28 mouse cellular contexts compared by ENCODE assay signal in genomic region chr2:142881177-142881576, GRCm38 (mm10). TPM values are rescaled to one million over a fixed set of nuclear protein-coding genes. Genes with fewer than 3 reads are reported as not detected.
DNase-seq lines count a peak whose midpoint lies in the region; ATAC-seq and TF ChIP-seq lines count a peak whose summit lies in the region.
"Had no signal": no experiment of that assay in that cellular context is flagged by ENCODE, and none has a peak within 500 bp of the region (broad histone marks: within the 10 kb centered on the region; RNA-seq: fewer than 3 reads in every experiment).

No protein-coding gene starts in this region.

- no peak overlapping the region for H3K4me2 ChIP-seq in limb, embryonic 11.5 days (ENCODE audit: low read depth, severe bottlenecking)
- no peak overlapping the region for H3K4me2 ChIP-seq in embryonic facial prominence, embryonic 11.5 days (ENCODE audit: low read depth, low read length)
- H3K4me2 ChIP-seq: embryonic facial prominence, embryonic 12.5 days; hindbrain, embryonic 15.5 days; limb, embryonic 15.5 days; lung, embryonic 14.5 days; midbrain, embryonic 15.5 days; neural tube, embryonic 12.5 days had no signal

- ATAC-seq in limb, embryonic 11.5 days (ENCODE audit: insufficient number of reproducible peaks, low FRiP score, low TSS enrichment, low read depth): 0 out of 2 replicates have a peak, but pooled peaks have one; percentile 54
- no peak for ATAC-seq in embryonic facial prominence, embryonic 11.5 days (replicated peaks; ENCODE audit: insufficient number of reproducible peaks, low FRiP score, low TSS enrichment, low read depth)
- ATAC-seq: forebrain, postnatal 0 days; midbrain, embryonic 15.5 days; Patski had no signal

- intact Hi-C loops in heart, postnatal 36 days (cut with DNase I): no loop called here

- 44% methylated on average over 4 of the region's 4 CpGs for WGBS in kidney, adult 2 months
- 12% methylated on average over 4 of the region's 4 CpGs for WGBS in limb, embryonic 11.5 days
- WGBS in limb, embryonic 10.5 days: 11% methylated on average over 4 of the region's 4 CpGs
- WGBS in embryonic facial prominence, embryonic 11.5 days: 17% methylated on average over 4 of the region's 4 CpGs

- H3K27ac ChIP-seq in kidney, adult 2 months (ENCODE audit: insufficient read depth, low read depth, low read length): 0 out of 2 replicates have a peak overlapping the region, but pooled peaks have one; percentile 5
- no peak overlapping the region for H3K27ac ChIP-seq in limb, embryonic 11.5 days (replicated peaks; ENCODE audit: low read depth, low read length)
- H3K27ac ChIP-seq in limb, embryonic 10.5 days: no peak overlapping the region
- no peak overlapping the region for H3K27ac ChIP-seq in embryonic facial prominence, embryonic 11.5 days (replicated peaks; ENCODE audit: low read depth, low read length)
- H3K27ac ChIP-seq: embryonic facial prominence, embryonic 12.5 days; hindbrain, embryonic 15.5 days; limb, embryonic 15.5 days; liver, embryonic 14.5 days; midbrain, embryonic 15.5 days; neural tube, embryonic 12.5 days had no signal

- no peaks in the 10 kb centered on the region for H3K9me3 ChIP-seq in limb, embryonic 11.5 days (ENCODE audit: control insufficient read depth, low read length)
- no peaks in the 10 kb centered on the region for H3K9me3 ChIP-seq in limb, embryonic 10.5 days (replicated peaks)
- H3K9me3 ChIP-seq in embryonic facial prominence, embryonic 11.5 days (replicated peaks; ENCODE audit: control insufficient read depth, low read length): no peaks in the 10 kb centered on the region
- H3K9me3 ChIP-seq: embryonic facial prominence, embryonic 12.5 days; G1E; hindbrain, embryonic 15.5 days; limb, embryonic 15.5 days; megakaryocyte, embryonic 14.5 days; midbrain, embryonic 15.5 days; neural tube, embryonic 12.5 days had no signal

- DNase-seq in heart, adult 11 months: peak; percentile 79
- DNase-seq in heart, postnatal 36 days: no peak
- DNase-seq in kidney, adult 2 months: no peak
- no peak for DNase-seq in kidney, adult 9 months
- DNase-seq in limb, embryonic 11.5 days (ENCODE audit: low spot score): no peak
- no peak for DNase-seq in limb, embryonic 10.5 days (ENCODE audit: low spot score)
- peak; percentile 13 for DNase-seq in embryonic facial prominence, embryonic 11.5 days (ENCODE audit: low spot score)
- no peak for DNase-seq in adrenal gland, adult 2 months
- DNase-seq: B cell, adult 2 months; cerebellum, adult 11-12 months; cerebellum, postnatal 10 days; forebrain, postnatal 0 days; kidney, postnatal 14 days; layer of hippocampus, postnatal 36 days; lung, embryonic 14.5 days; right cerebral cortex, postnatal 14 days; spleen, adult 18-20 months; thymus, postnatal 14 days had no signal

- no peak overlapping the region for H3K4me3 ChIP-seq in kidney, adult 2 months (ENCODE audit: insufficient read depth, low read depth, low read length)
- H3K4me3 ChIP-seq in limb, embryonic 11.5 days (ENCODE audit: low read depth, low read length): no peak overlapping the region
- no peak overlapping the region for H3K4me3 ChIP-seq in limb, embryonic 10.5 days
- H3K4me3 ChIP-seq in embryonic facial prominence, embryonic 11.5 days (ENCODE audit: low read depth, low read length): no peak overlapping the region
- H3K4me3 ChIP-seq: embryonic facial prominence, embryonic 12.5 days; hindbrain, embryonic 15.5 days; limb, embryonic 15.5 days; megakaryocyte, embryonic 14.5 days; midbrain, embryonic 15.5 days; neural tube, embryonic 12.5 days had no signal

- H3K9ac ChIP-seq in limb, embryonic 11.5 days (ENCODE audit: low read length): no peak overlapping the region
- no peak overlapping the region for H3K9ac ChIP-seq in embryonic facial prominence, embryonic 11.5 days (replicated peaks; ENCODE audit: low read length)
- H3K9ac ChIP-seq: embryonic facial prominence, embryonic 12.5 days; forebrain, postnatal 0 days; hindbrain, embryonic 15.5 days; limb, embryonic 15.5 days; liver, embryonic 14.5 days; lung, embryonic 14.5 days; midbrain, embryonic 15.5 days; neural tube, embryonic 12.5 days had no signal

- H3K36me3 ChIP-seq in kidney, adult 2 months (ENCODE audit: control insufficient read depth, insufficient read depth, low read length): no peaks in the 10 kb centered on the region
- no peaks in the 10 kb centered on the region for H3K36me3 ChIP-seq in limb, embryonic 11.5 days (ENCODE audit: control insufficient read depth, insufficient read depth, low read length)
- H3K36me3 ChIP-seq in limb, embryonic 10.5 days: no peaks in the 10 kb centered on the region
- H3K36me3 ChIP-seq in embryonic facial prominence, embryonic 11.5 days (replicated peaks; ENCODE audit: control insufficient read depth, insufficient read depth, low read depth, low read length): no peaks in the 10 kb centered on the region
- H3K36me3 ChIP-seq: embryonic facial prominence, embryonic 12.5 days; hindbrain, embryonic 15.5 days; limb, embryonic 15.5 days; midbrain, embryonic 15.5 days; neural tube, embryonic 12.5 days had no signal

- TF ChIP-seq CTCF in kidney, adult 2 months (conservative IDR thresholded peaks at IDR 0.05; ENCODE audit: insufficient read depth, insufficient read length, low read depth, low read length): no peak

- no peak for TF ChIP-seq POLR2A in kidney, adult 2 months (IDR thresholded peaks at IDR 0.05; ENCODE audit: low read depth, low read length)

- H3K4me1 ChIP-seq in kidney, adult 2 months (ENCODE audit: control insufficient read depth, insufficient read depth, low read length): peaks cover 52% of the 10 kb centered on the region
- H3K4me1 ChIP-seq in limb, embryonic 11.5 days (ENCODE audit: control insufficient read depth, insufficient read depth, low read length): 0 out of 2 replicates have a peak, but pooled peaks cover 8% of the 10 kb centered on the region
- peaks cover 37% of the 10 kb centered on the region for H3K4me1 ChIP-seq in limb, embryonic 10.5 days
- no peaks in the 10 kb centered on the region for H3K4me1 ChIP-seq in embryonic facial prominence, embryonic 11.5 days (ENCODE audit: control insufficient read depth, insufficient read depth, low read length)
- H3K4me1 ChIP-seq: hindbrain, embryonic 15.5 days; midbrain, embryonic 15.5 days; neural tube, embryonic 12.5 days had no signal

- no peaks in the 10 kb centered on the region for H3K27me3 ChIP-seq in kidney, adult 2 months (replicated peaks; ENCODE audit: control insufficient read depth, insufficient read depth, low read length)
- H3K27me3 ChIP-seq in limb, embryonic 11.5 days (ENCODE audit: control insufficient read depth, insufficient read depth, low read length): no peaks in the 10 kb centered on the region
- no peaks in the 10 kb centered on the region for H3K27me3 ChIP-seq in limb, embryonic 10.5 days (ENCODE audit: low read depth, poor library complexity, severe bottlenecking)
- no peaks in the 10 kb centered on the region for H3K27me3 ChIP-seq in embryonic facial prominence, embryonic 11.5 days (ENCODE audit: control insufficient read depth, insufficient read depth, low read length)
- H3K27me3 ChIP-seq: CH12.LX; embryonic facial prominence, embryonic 12.5 days; hindbrain, embryonic 15.5 days; limb, embryonic 15.5 days; megakaryocyte, embryonic 14.5 days; midbrain, embryonic 15.5 days; neural tube, embryonic 12.5 days; Patski had no signal

RNA-seq across cellular contexts. Expression of gene Kif16b, which starts 20.2 kb away (rescaled TPM):
- total RNA-seq in heart, postnatal 36 days (2021): 10 to 100 TPM; 32.7 to 33.5 TPM
- polyA plus RNA-seq in kidney, adult 2 months (2012; rRNA removed): 25.9 and 28.5 TPM in 2 replicates
- polyA plus RNA-seq in limb, embryonic 11.5 days (2014; fragmentation: Nextera tagmentation; extraction: Ambion mirVana): 11.7 and 13.7 TPM in 2 replicates
- 8.3 and 9.7 TPM in 2 replicates for polyA plus RNA-seq in limb, embryonic 10.5 days (2016; fragmentation: Nextera tagmentation; extraction: Ambion mirVana)
- polyA plus RNA-seq in embryonic facial prominence, embryonic 11.5 days (2014; fragmentation: Nextera tagmentation; extraction: Ambion mirVana): 8.8 and 10.4 TPM in 2 replicates
- total RNA-seq in adrenal gland, adult 2 months (2021): 10 to 100 TPM; 22.4 to 27.2 TPM
- 6.9 and 9.7 TPM in 2 replicates for polyA plus RNA-seq in adrenal gland, adult 2 months (2012; rRNA removed)

Comparison
In these comparisons a context has a peak if more than half of its experiments do, and no peak if none do; other contexts are left out.
1. DNase-seq: peak in heart, adult 11 months (single experiment) and embryonic facial prominence, embryonic 11.5 days (single experiment); none in heart, postnatal 36 days (0 of 2), kidney, adult 2 months (single experiment), kidney, adult 9 months (single experiment), limb, embryonic 11.5 days (single experiment), limb, embryonic 10.5 days (single experiment) and adrenal gland, adult 2 months (single experiment).